Mouse (Mus musculus): ENCODE data around the gene Slc35g3.

DNA sequence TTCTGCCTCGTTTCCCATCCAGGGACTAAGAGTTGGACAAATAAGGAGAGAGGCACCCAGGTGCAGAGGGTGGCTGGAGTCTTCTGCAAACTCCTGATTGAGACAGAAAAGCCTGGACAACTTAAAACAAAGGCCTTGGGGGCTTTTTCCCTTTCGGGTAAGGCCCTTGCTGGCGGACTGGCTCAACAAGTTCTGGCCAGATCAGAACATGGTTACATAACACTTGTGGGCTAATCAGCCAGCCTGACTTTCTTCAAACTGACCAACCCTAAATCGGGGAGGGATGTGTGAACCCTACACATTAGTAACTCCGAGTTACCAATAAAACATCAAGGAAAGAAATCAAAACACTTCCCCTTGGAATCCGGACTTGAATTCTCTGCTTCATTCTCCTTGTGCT lies 40.9 kb downstream of the Slc35g3 start:
- TF ChIP-seq CTCF (IDR thresholded peaks at IDR 0.05) (no peak), EP300 (IDR thresholded peaks at IDR 0.05) (no peak)

All from lung, postnatal 0 days (tissue).